Mouse (Mus musculus) frontal cortex, adult 2 months (tissue): ENCODE data around the gene Olfr434. TPM values are rescaled to one million over a fixed set of nuclear protein-coding genes. Genes with fewer than 3 reads are reported as not detected.
"Not testable (repeated sequence)": the region's sequence is repeated elsewhere in the genome, so short reads cannot be mapped to it uniquely, and the experiment has no call there.

ENCODE experiments used
- DNase-seq, 2 experiments: peaks; one replicate each; pipeline ENCODE4 v3.0.0; 2022; ENCODE audit warnings: low spot score in 1 of 2; ENCODE audit errors: extremely low spot score in 1 of 2
- polyA plus RNA-seq: library from polyadenylated mRNA; depleted of rRNA; stranded (reverse); fragments of >200 nt; gene quantifications from 2 replicates; pipeline ENCODE4 v1.2.3, GENCODE M21; 2012; rRNA removed

Gene Olfr434
- polyA plus RNA-seq, result not detected in 2 replicates

DNA sequence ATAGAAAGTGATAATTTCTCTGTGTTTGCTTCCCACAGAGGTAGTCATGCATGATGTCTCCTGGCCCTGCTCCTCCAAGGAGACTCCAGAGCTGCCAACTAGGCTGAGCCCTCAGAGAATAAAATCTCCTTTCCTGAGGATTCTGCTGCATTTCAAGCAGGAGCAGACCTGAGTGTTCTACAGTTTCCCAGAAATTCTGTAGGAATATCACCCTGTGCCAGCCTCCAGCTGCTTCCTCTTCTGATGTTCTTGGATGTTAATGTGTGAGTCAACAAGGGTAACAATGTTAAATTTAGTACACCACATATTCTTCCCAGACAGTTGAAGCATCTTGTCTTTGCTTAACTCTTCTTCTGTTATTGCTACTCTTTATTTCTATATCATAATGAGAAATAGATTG, at the start of gene Olfr434:
Gene Olfr434 (plus strand): TSS at position 149 of the 400 bp plus-strand sequence.
- peak; percentile 67 to 74 for DNase-seq

DNA sequence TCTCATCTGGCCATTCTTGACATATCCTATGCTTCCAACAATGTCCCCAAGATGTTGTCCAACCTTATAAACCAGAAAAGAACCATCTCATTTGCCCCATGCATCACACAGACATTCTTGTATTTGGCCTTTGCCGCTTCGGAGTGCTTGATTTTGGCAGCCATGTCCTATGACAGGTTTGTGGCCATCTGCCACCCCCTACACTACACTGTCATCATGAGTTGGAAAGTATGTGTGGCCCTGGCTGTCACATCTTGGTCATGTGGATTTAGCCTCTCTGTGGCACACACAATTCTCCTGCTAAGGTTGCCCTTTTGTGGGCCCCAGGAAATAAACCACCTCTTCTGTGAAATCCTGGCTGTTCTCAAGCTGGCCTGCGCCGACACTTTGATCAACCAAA, 45.6 kb upstream of the Olfr434 start:
- no peak for DNase-seq

DNA sequence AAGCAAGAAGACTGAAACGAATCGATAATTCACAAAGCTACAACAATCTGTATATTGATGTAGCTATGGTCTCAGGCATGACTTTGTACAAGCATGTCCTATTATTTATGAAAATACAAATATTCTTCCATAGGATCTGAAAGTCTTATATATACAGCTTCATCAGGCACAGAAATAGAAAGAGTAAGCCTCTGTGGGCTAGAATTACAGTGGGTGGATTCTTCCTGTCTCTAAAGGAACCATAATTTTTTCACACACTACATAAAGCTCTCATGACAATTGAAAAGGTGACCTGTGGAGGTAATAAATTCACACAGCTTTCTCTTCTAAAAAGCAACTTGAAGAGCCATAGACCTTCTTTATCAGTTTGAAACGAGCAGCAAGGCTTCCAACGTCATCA, 41.0 kb upstream of the Olfr434 start, which contains the start of gene Olfr13:
Gene Olfr13 (plus strand): TSS at position 301 of the 400 bp plus-strand sequence.
- DNase-seq, result no peak

DNA sequence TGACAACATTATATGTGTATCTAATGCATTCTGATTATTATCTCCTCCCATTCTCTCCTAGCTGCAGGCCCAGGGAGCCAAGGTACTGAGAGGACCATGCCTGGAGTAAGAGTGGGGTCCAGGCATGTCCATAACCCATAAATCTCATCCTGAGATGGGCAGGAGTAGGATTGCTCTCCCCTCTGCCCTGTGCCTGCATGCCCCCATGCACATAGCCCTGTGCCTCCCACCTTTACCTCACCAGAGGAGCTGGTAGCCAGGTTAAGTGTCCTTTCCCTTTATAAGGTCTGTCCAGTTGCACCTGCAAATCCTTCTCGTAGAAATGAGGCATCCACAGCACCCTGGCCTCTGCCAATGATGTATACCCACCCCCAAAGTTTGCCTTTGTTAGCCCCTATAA, 34.7 kb upstream of the Olfr434 start:
- no peak for DNase-seq

DNA sequence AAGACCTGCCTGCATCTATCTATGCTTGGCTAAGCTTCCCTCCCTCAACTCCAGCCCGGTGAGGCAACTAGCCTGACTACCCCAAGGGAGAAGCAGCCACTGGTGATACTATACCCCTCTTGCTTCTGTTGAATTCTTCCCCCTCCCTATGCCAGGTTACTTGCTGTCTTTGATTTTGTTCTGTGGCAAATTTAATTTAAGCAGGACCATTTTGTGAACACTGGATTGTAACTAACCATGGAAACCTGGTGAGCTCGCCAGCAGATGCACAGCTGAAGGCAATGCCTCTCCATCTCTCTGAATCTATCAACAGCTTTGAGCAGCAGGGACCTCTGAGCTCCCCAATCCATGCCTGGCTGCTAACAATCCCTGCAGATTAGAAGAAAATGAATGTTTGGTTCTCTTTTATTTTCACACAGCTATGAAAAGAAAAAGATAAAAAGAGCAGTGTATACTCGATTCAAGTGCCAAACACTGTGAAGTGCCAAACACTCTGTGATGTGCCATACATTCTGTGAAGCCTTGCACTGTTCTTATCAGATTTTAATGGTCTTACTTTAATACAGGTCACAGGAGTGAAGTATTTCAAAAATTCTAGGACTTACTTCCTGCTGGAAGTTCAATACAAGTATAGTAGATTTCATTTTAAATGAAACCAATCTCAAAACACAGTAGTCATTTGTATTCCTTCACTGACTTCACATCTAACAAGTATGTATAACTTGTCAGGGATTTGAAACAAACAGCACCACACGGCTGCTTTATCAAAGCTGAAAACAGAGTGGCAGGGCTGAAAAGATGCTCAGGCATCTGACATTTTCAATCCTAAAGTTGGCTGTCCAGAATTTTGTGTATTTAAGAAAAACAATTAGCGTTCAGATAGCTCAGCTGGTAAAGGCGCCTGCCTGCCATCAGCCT, 34.0 kb upstream of the Olfr434 start:
- no peak for DNase-seq

GRCm38 (mm10) chr6:43190986-43191385, 21.8 kb upstream of the Olfr434 start:
- no peak for DNase-seq

DNA sequence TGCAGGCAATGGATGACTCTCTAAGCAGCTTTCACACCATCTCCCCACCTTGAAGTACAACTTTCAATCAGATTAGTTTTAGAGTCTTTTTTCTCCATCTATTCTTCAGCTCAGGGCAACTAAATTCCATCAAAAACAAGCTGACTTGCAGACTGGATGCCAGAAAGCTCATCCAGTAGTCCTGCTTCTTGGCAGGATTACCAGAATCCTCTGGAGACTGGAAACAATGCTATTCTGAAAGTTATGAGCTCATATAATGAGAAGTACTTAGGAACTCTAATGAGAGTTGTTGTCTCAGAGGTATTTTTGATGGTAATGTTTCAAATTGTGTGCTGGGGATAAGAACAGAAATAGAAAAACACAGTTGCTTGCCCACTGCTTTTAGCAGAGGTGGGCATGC, 16.0 kb upstream of the Olfr434 start, which contains the start of gene Olfr435:
Gene Olfr435 (plus strand): TSS at position 366 of the 400 bp plus-strand sequence.
- no peak for DNase-seq

DNA sequence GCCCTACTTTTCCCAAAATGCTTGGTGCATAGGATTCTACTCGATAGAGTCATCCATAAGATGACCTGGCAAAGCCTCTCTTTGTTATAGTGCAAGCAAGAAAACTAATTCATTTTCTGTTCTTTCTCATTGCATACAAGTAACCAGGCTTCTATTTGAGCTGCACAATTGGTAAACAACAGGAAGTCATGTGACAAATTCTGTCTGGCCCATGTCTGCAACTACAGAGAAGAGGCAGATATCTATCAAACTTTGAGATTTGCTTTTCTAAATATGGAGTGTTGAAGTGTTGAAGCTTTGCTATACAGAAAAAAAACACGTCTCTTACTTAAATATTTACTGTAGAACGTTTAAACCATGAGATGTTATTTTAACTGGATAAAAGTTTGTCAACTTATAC, 14.7 kb upstream of the Olfr434 start:
- DNase-seq, result no peak

DNA sequence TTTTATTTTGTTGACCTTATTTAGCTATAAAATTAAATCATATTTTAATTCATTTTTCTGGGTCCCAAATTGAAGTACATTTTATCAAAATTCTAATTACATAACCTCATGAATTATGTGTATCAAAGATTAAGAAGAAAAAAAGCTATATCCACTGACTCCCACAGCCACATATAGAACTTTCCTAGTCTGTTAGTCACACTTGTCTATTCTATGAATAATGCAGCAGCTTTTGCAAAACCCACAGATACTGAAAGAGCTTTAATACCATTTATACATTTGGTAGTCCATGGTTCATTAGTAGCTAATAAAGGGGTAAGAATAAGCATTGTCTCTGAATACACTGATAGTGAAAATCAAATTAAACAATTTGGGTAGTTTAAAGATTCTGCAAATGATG, 10.0 kb upstream of the Olfr434 start:
- DNase-seq, result no peak

DNA sequence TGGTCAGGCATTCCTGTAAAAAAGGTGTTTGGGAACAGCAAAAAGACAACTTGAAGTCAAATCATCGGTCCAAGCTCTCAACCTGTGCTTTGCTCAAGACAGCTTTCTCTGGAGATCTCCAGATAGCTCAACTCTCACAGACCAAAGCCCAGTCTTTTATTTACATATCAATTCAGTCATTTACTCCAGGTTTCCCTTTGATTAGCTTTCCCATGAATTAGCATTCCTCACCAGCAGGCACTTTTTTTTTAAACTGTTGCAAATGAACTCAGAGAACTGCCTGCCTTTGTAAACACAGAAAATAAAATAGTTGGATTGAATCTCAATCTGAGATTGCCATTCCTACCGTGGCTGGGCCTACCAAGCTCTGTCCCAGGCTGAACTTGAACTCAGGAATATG, 7.5 kb upstream of the Olfr434 start:
- DNase-seq, result no peak

DNA sequence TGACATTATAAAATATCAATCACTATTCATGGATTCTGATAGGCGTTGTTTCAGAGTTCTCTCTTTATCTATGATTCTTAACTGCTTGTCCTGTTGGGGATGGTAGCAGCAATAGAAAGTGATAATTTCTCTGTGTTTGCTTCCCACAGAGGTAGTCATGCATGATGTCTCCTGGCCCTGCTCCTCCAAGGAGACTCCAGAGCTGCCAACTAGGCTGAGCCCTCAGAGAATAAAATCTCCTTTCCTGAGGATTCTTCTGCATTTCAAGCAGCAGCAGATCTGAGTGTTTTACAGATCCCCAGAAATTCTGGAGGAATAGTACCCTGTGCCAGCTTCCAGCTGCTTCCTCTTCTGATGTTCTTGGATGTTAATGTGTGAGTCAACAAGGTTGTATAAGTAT, 18.4 kb downstream of the Olfr434 start, which contains the start of gene Olfr47:
Gene Olfr47 (plus strand): TSS at position 275 of the 400 bp plus-strand sequence.
- DNase-seq, result not testable (repeated sequence)

DNA sequence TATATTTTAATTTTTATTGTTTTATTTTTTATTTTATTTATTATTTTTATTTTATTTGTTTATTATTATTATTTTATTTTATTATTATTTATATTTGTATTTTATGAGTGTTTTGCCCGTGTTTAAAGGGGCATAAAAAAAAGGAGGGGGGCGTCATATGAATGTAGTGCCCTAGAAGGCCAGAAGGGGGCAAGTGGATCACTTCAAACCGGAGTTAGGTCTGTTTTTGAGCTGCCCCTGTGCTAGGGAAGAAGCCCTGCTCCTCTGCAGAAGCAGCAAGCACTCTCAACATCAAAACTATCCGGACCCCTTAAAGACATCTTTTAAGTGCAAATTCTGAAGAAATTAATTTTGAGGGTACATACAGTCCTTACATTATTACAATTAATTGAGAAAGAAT, 29.2 kb downstream of the Olfr434 start:
- no peak for DNase-seq

GRCm38 (mm10) chr6:43247396-43247795, 34.6 kb downstream of the Olfr434 start:
- no peak for DNase-seq

- no peak for DNase-seq
These were observed 40.2 kb downstream of the Olfr434 start for GRCm38 (mm10) chr6:43252994-43253393.

GRCm38 (mm10) chr6:43254193-43254926, 41.5 kb downstream of the Olfr434 start:
- DNase-seq, result peak in 1 of 2 experiments; percentile 36

- no peak for DNase-seq
These were observed 47.9 kb downstream of the Olfr434 start for GRCm38 (mm10) chr6:43260756-43261155.

DNA sequence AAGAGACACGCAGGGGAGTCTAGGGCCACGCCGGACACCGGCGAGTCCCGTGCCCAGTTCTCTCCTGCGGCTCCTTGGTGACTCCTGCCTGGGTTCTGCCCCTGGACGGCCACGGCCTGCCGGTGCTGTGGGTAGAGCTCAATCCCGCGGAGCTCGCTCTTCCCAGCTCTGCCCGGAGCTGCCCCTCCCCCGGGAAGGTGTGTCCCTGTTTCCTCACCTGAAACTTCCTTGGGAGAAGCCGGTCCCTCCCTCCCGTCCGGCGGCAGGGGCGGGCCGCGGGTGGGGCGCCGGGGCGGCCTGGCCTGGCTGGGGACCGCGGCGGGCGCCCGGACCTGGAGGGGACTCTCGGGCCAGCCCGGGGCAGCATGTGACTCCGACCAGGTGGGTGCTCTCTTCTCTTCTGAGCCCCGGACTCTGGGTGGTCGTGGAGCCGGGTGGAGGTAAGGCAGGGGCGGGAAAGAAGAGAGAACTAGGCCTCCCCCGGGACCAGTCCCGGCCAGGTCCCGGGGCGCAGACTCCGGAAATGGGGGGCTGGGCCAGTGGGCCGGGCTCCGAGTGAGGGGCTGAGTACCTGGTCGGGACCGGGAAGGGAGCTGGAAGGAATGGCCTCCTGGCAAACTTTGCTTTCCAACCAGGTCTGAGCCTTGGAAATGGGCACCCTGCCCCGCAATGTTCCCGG, 52.7 kb downstream of the Olfr434 start, which contains the start of gene Arhgef5:
Gene Arhgef5 (plus strand): TSS at position 220 of the 679 bp plus-strand sequence.
- DNase-seq, result no peak

DNA sequence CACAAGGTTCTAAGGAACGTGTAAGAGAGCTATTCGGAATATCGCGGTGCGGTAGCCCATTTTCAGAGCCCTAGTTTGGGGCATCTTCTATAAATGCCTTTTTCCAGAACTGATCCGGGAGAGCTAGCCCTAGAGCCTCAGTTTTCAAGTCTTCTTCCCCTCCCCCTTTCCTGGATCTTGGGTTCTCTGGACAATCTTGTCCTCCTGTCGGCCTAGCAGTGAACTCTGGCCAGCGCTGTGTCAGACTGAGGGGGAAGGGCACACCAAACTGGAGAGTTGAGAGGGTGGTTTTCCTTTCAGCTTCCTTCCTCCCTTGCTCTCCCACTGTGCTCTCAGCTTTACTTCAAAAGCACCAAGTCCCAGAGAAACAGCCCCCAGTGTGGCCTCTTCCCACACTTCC, 53.5 kb downstream of the Olfr434 start:
- DNase-seq, result no peak
